Mouse (Mus musculus) G1E (cell line): ENCODE data around the gene Caly. TPM values are rescaled to one million over a fixed set of nuclear protein-coding genes. Genes with fewer than 3 reads are reported as not detected.

Experiments
- ATAC-seq: 2 replicates; pipeline ENCODE4 v1.8.0; 2016; ENCODE audit warnings: mild to moderate bottlenecking; ENCODE audit not compliant: insufficient number of reproducible peaks, poor library complexity, low FRiP score, severe bottlenecking; ENCODE audit errors: extremely low read depth
- DNase-seq: peaks from one replicate; pipeline ENCODE4 v3.0.0; 2012; ENCODE audit warnings: low spot score
- H3K27me3 ChIP-seq: 2 replicates; pipeline ENCODE4 v1.6.1; 2012; ENCODE audit warnings: mild to moderate bottlenecking, low read length, inconsistent platforms; ENCODE audit not compliant: insufficient read depth
- H3K36me3 ChIP-seq: replicated peaks from 2 replicates; pipeline ENCODE3; 2012; ENCODE audit warnings: mild to moderate bottlenecking, inconsistent platforms
- H3K4me1 ChIP-seq: 2 replicates; pipeline ENCODE4 v1.6.1; 2012; ENCODE audit warnings: low read depth, low read length, inconsistent platforms, mixed read lengths; ENCODE audit not compliant: insufficient read depth
- H3K4me3 ChIP-seq: 2 replicates; pipeline ENCODE4 v1.5.1; 2012; ENCODE audit warnings: low read depth, mild to moderate bottlenecking, inconsistent platforms, low read length, moderate library complexity, mixed read lengths
- H3K9me3 ChIP-seq: replicated peaks from 2 replicates; pipeline ENCODE4 v1.6.1; 2012; ENCODE audit warnings: inconsistent platforms
- CTCF ChIP-seq: IDR thresholded peaks from 2 replicates; pipeline ENCODE4 v1.5.1; 2012; ENCODE audit warnings: low read depth, low read length, inconsistent platforms, mixed read lengths
- GATA1 ChIP-seq: IDR thresholded peaks from 2 replicates; pipeline ENCODE4 v1.6.1; 2012; ENCODE audit warnings: borderline replicate concordance, low read length, inconsistent platforms, mixed read lengths
- GATA2 ChIP-seq: IDR thresholded peaks from 2 replicates; pipeline ENCODE4 v1.6.1; 2012; ENCODE audit warnings: low read depth, low read length, inconsistent platforms, borderline replicate concordance
- POLR2AphosphoS5 ChIP-seq: IDR thresholded peaks from 2 replicates; pipeline ENCODE4 v1.6.1; 2012; ENCODE audit warnings: low read depth, low read length, inconsistent platforms; ENCODE audit not compliant: insufficient replicate concordance
- TAL1 ChIP-seq: conservative IDR thresholded peaks from 2 replicates; pipeline ENCODE4 v1.6.1; 2012; ENCODE audit warnings: low read depth, low read length, inconsistent platforms, mixed read lengths
- polyA plus RNA-seq: library from polyadenylated mRNA; stranded (reverse); fragments of >175 nt; gene quantifications from 2 replicates; pipeline ENCODE4 v1.2.3, GENCODE M21; 2012
- total RNA-seq, 2 experiments: library from RNA; stranded (forward) in 1 of 2; stranded (reverse) in 1 of 2; fragments of 200-1000 nt in 1 of 2; fragments of >200 nt in 1 of 2; fragmentation: Nextera tagmentation in 1 of 2; gene quantifications; 2 replicates each; pipeline ENCODE4 v1.2.3; 2014 to 2017

The Caly gene
- total and polyA plus RNA-seq, 3 experiments: not detected

GRCm38 (mm10) chr7:140104009-140104408, 21.7 kb upstream of the Caly start:
- TF ChIP-seq CTCF (no peak), GATA2 (no peak), POLR2AphosphoS5 (no peak), GATA1 (no peak), TAL1 (no peak)

GRCm38 (mm10) chr7:140101993-140102860, 19.9 kb upstream of the Caly start, which contains the start of gene Fuom:
Gene Fuom, minus strand, starts transcription at chr7:140102441.
- TF ChIP-seq CTCF (no peak), POLR2AphosphoS5 (no peak), GATA2 (no peak), TAL1 (no peak), GATA1 (no peak)
- peak; percentile 91 for ATAC-seq
- Histone ChIP-seq H3K4me1 (peaks cover 17% of the 10 kb centered on the region), H3K36me3 (peaks cover 34% of the 10 kb centered on the region), H3K4me3 (peak within 1 kb of the TSS; percentile 68), H3K9me3 (no peaks in the 10 kb centered on the region), H3K27me3 (peaks cover 2% of the 10 kb centered on the region; the same call in 1 of the 2 replicates)
- DNase-seq: peak; percentile 54

More at GRCm38 (mm10) chr7:140104009-140104408, 21.7 kb upstream of the Caly start:
- no peak for ATAC-seq
- H3K4me1 ChIP-seq: peaks cover 17% of the 10 kb centered on the region
- H3K36me3 ChIP-seq: peaks cover 52% of the 10 kb centered on the region
- H3K27me3 ChIP-seq: no peaks in the 10 kb centered on the region; the same call in 1 of the 2 replicates
- no peaks in the 10 kb centered on the region for H3K9me3 ChIP-seq
- no peak overlapping the region for H3K4me3 ChIP-seq
- DNase-seq: no peak

GRCm38 (mm10) chr7:140101498-140101897, 19.1 kb upstream of the Caly start:
- ATAC-seq: no peak
- H3K36me3 ChIP-seq: peaks cover 27% of the 10 kb centered on the region
- DNase-seq: no peak
- H3K4me3 ChIP-seq: peak overlapping the region; percentile 68; the same call in 1 of the 2 replicates
- no peak for TF ChIP-seq GATA2
- no peak for TF ChIP-seq POLR2AphosphoS5
- no peak for TF ChIP-seq CTCF
- no peak for TF ChIP-seq GATA1
- no peak for TF ChIP-seq TAL1
- peaks cover 2% of the 10 kb centered on the region for H3K27me3 ChIP-seq
- peaks cover 17% of the 10 kb centered on the region for H3K4me1 ChIP-seq
- no peaks in the 10 kb centered on the region for H3K9me3 ChIP-seq

- Histone ChIP-seq H3K4me1 (peaks cover 17% of the 10 kb centered on the region), H3K36me3 (peaks cover 10% of the 10 kb centered on the region), H3K4me3 (no peak overlapping the region), H3K9me3 (no peaks in the 10 kb centered on the region), H3K27me3 (peaks cover 12% of the 10 kb centered on the region)
- TF ChIP-seq GATA1 (no peak), GATA2 (no peak), POLR2AphosphoS5 (no peak), CTCF (no peak), TAL1 (no peak)
- DNase-seq: no peak
- no peak for ATAC-seq
Observed at GRCm38 (mm10) chr7:140098466-140098865, 16.1 kb upstream of the Caly start.

- peaks cover 4% of the 10 kb centered on the region; the same call in 1 of the 2 replicates for H3K4me1 ChIP-seq
- DNase-seq: no peak
- no peak for ATAC-seq
- H3K27me3 ChIP-seq: peaks cover 17% of the 10 kb centered on the region
- TF ChIP-seq POLR2AphosphoS5 (no peak), GATA2 (no peak), TAL1 (no peak), CTCF (no peak), GATA1 (no peak)
- H3K9me3 ChIP-seq: no peaks in the 10 kb centered on the region
- peaks cover 10% of the 10 kb centered on the region for H3K36me3 ChIP-seq
- no peak overlapping the region for H3K4me3 ChIP-seq
Observed at GRCm38 (mm10) chr7:140096055-140096454, 13.7 kb upstream of the Caly start.

- no peak for ATAC-seq
- DNase-seq: no peak
- Histone ChIP-seq H3K4me3 (no peak overlapping the region), H3K27me3 (peaks cover 17% of the 10 kb centered on the region), H3K36me3 (peaks cover 6% of the 10 kb centered on the region), H3K9me3 (no peaks in the 10 kb centered on the region), H3K4me1 (no peaks in the 10 kb centered on the region)
- no peak for TF ChIP-seq CTCF
- TF ChIP-seq GATA2: no peak
- TF ChIP-seq POLR2AphosphoS5: no peak
- no peak for TF ChIP-seq TAL1
Observed at GRCm38 (mm10) chr7:140095556-140095955, 13.2 kb upstream of the Caly start.
